Mouse (Mus musculus) kidney, postnatal 4 days (tissue): ENCODE data around the gene Ssr4.

Experiments
- DNase-seq, 2 experiments: peaks; one replicate each; pipeline ENCODE4 v3.0.0; 2021; ENCODE audit warnings: mixed read lengths in 2 of 2

The Ssr4 gene

GRCm38 (mm10) chrX:73815072-73815471 lies 28.2 kb downstream of the Ssr4 start:
- peak; percentile 26 to 33 for DNase-seq

GRCm38 (mm10) chrX:73816596-73817314 lies 29.9 kb downstream of the Ssr4 start:
- no peak for DNase-seq

- DNase-seq: peak; percentile 11 to 25
These were observed 36.9 kb downstream of the Ssr4 start for GRCm38 (mm10) chrX:73823747-73824146.

GRCm38 (mm10) chrX:73824185-73825151 lies 37.6 kb downstream of the Ssr4 start, which contains the start of gene Pdzd4:
Gene Pdzd4 (minus strand): TSS chrX:73824969.
- peak; percentile 75 to 79 for DNase-seq

- no peak for DNase-seq
These were observed 48.9 kb downstream of the Ssr4 start for GRCm38 (mm10) chrX:73835731-73836130.

- no peak for DNase-seq
These were observed 49.9 kb downstream of the Ssr4 start for GRCm38 (mm10) chrX:73836691-73837090.
